Mouse (Mus musculus) heart, postnatal 25 days (tissue): ENCODE data around the gene Grik4. TPM values are rescaled to one million over a fixed set of nuclear protein-coding genes. Genes with fewer than 3 reads are reported as not detected.

Experiments used
- DNase-seq: peaks from one replicate; pipeline ENCODE4 v3.0.0; 2022; ENCODE audit warnings: low spot score
- intact Hi-C: fragments of 180-260 bp; cut with DNase I; formaldehyde crosslinking; loops from one replicate; pipeline ENCODE4 v1.15.1; 2025
- total RNA-seq, 2 experiments: library from RNA; stranded (reverse); gene quantifications; 2 replicates each; pipeline ENCODE4 v1.2.3; 2021

The Grik4 gene
- total RNA-seq, 2 experiments from 2014 or later, result 0.03 to 0.08 TPM

- intact Hi-C loops, result no loop called here
- DNase-seq, result no peak
These were observed 413.8 kb downstream of the Grik4 start for GRCm38 (mm10) chr9:42530221-42531152.

GRCm38 (mm10) chr9:42520587-42521084 lies 423.7 kb downstream of the Grik4 start:
- peak; percentile 1 for DNase-seq
- intact Hi-C loops, result no loop called here

DNA sequence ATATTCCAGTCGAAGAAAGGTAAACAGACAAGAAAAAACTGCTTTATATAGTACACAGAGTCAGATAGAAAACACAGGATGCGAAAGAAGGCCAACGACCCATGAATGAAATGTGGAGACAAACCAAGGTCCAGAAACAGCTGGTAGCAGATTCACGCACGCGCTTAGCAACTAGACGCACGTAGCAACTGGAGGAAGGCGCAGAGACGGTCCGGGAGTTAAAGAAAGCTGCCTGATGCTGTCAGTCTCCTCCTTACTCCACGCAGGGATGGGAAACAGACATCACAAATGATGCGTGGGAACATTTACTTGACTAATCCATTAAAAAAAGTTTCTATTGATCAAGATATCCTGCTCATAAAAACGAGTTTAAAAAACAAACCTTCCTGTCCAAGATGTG lies 426.1 kb downstream of the Grik4 start:
- DNase-seq, result no peak
- intact Hi-C loops, result no loop called here

GRCm38 (mm10) chr9:42513159-42513558 lies 431.1 kb downstream of the Grik4 start:
- intact Hi-C loops, result no loop called here
- no peak for DNase-seq

GRCm38 (mm10) chr9:42512312-42512711 lies 432.0 kb downstream of the Grik4 start:
- intact Hi-C loops, result no loop called here
- DNase-seq, result no peak

DNA sequence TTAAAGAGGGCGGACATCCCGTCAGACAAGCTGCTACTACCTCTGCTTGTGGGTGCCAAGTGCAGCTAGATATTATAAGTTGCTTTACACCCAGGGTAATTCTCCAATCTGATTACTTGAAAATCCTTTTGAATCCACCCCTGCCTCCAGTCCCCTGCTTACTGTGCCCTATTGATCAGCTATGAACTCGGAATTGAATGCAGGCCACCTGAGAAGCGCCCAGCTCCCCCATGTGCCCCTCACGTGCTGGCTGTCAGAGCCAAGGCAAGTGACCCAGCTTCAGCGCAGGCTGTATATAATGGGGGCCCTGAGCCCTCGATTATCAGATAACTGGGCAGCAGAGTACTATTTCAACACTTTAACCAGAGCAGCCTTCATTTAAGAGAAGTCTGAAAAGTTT lies 436.1 kb downstream of the Grik4 start:
- intact Hi-C loops, result no loop called here
- no peak for DNase-seq

DNA sequence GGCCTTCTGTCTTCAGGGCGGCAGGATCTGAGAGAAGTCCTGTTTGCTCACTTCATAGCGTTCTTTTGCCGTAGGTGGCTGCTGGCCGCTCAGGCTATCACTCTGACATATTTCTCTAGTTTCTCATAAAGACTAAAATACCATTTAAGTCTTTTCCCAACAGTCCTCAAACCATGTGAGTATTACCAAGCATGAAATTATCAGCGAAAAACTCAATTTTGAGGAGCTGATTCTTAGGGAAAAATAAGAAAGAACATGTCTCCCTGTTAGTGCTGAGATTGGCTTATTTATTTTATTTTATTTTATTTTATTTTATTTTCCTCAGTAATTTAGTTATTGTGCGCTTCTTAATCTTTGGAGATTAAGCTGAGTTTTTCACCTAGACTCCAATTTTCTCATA lies 436.6 kb downstream of the Grik4 start, which contains the start of gene Tbcel:
Tbcel (minus strand) TSS at position 101 of the 400 bp plus-strand sequence.
- intact Hi-C loops, result no loop called here
- no peak for DNase-seq

DNA sequence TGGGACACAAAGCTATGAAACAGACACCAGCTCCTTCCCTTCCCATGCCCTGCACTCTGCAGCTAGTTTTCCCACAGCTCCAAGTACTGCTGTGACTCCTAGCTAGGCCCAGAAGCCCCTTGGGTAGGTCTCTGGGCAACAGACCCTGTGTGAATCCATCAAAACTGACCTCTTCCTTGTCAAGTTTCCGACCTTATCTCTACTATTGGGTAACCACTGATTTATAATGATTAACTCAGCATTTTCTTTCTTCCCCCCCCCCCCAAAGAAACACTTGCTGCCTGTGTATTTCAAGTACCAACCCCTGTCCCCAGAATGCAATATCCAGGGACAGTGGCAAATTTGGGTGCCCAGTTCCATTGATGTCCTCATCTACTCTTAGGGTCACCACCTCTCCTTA lies 437.3 kb downstream of the Grik4 start:
- DNase-seq, result no peak
- intact Hi-C loops, result no loop called here

DNA sequence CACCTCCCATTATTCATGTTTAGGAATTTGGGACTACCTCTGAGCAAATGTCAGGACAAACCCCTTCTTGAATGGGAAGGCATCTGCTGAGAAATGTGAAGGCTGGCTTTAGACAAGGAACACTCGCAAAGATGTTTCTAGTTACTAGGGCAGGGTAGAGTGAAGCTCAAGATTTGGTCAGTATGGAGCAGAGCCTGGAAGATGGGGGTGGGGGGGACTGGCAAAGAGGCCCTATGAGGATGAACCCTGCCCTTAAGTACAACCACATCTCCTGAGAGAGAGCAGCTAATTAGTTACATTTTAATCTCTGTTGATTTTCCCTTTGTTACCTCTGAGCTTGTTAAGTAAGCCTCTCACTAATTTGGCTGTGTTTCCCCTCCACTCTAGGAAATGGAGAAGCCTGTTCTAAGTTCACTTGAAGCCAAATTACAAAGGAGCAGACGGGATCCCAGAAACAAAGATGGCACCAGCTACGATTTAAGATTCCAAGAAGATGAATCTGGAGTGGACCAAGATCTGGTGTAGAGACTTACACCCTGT lies 439.3 kb downstream of the Grik4 start:
- no peak for DNase-seq
- intact Hi-C loops, result no loop called here

DNA sequence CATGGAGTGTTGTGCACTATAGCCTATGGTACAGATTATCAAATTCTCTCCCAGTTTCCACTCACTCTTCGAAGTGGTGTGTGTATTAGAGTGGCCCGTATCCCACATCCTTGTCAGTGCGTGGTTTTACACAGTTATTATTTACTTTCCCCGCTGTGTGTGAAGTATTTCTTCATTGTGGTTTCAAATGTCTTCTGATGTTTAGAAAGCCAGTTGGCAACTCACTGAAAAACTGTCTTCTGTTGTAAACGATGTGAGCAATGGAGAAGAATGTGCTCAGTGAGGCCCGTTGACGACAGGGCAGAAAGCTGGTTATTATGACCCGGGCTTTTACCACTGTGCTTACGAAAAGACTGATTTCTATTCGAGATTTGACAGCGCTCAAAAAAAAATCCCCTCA lies 439.7 kb downstream of the Grik4 start:
- intact Hi-C loops, result no loop called here

DNA sequence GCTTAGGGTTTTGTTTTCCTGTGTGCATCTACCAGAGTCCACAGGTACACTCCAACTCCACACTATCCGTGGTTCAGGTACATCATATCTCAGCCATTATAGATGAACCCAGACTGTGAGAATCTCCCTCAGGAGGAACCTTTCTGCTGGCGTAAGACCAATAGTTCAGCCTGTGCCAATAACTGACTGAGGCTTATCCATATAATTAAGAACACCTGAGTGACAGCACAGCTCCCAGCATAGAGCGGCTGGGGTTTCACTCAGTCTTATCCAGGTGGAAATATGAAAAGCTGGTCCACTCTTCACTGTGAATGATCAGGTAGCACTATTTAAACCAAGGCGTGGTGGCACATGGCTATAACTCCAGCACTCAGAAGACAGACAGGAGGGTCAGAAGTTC lies 440.6 kb downstream of the Grik4 start:
- DNase-seq, result no peak
- intact Hi-C loops, result no loop called here

More for the DNA sequence above, 439.7 kb downstream of the Grik4 start:
- DNase-seq, result no peak

- no peak for DNase-seq
- intact Hi-C loops, result no loop called here
These were observed 448.0 kb downstream of the Grik4 start for GRCm38 (mm10) chr9:42496296-42496695.

DNA sequence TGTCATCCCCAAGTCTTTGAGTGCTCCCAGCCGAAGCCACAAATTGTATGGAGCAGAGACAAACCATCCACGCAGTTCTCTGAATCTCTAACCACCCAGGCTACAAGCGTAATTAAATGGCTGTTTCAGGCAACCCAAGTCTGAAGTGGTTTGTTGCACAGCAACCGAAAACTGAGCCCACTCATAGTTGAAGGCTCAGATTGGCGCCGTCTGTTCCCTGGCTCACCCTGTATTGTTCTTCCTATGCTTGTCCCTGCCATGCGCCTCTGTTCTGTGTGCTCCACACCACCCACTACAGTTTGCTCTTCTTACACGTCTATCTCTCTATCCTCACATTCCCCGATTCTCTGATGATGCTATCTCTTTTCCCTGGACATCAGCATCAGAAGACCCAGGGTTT lies 452.5 kb downstream of the Grik4 start:
- DNase-seq, result no peak
- intact Hi-C loops, result no loop called here

DNA sequence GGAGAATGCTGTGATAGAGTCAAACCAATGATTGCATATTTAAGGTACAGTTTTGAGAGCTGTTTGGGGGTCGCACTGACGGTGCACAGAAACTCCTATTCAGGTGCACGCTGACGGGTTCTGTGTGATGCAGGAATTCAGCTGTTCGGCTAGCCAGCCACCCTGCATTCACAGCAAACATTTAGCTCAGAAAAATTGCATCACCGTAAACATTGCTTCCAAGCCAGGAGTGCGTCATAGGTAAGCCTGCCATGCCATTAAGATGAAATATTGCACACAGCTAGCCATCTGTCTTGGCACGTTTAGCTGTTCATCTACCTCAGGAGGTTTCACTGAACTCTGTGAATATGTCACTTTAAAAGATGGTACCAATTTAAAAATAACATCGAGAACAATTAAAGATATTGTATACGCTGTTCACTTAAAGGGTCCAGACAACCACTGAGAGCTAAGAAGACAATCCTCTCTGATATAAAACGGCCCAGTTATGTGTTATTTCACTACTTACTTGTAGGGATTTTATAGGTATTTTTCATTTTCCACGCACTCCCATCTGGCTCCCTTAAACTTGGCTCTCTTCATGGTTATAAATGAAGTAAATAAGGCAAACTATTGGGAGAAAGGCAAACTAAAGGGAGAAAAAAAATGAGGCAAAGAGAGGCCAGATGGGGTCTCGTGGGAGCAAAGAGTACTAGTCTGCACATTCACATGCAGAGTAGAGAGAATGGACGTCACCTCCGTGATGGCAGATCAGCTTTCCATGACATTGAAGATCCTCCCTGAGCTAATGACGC lies 453.5 kb downstream of the Grik4 start:
- intact Hi-C loops, result no loop called here

GRCm38 (mm10) chr9:42488071-42488470 lies 456.2 kb downstream of the Grik4 start:
- DNase-seq, result no peak
- intact Hi-C loops, result no loop called here

More for the DNA sequence above, 453.5 kb downstream of the Grik4 start:
- DNase-seq, result no peak

- intact Hi-C loops, result no loop called here
- DNase-seq, result no peak
These were observed 457.4 kb downstream of the Grik4 start for GRCm38 (mm10) chr9:42486913-42487312.

DNA sequence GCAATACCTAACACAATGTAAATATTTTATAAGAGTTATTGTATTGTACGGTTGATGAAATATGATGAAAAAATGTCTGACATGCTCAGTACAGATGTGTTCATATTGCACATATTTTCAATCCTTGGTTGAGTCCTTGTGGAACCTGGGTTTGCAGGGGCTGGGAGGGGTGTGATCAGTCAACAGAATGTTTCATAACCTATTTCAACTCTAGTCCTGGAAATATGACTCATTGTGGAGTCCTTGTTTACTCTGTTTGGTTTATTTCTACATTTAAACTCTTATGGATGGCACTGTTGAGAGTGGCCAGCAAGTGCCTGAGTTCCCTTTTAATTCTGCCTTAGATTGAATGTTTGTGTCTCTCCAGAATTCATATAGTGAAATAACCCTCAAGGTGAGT lies 459.6 kb downstream of the Grik4 start:
- intact Hi-C loops, result no loop called here
- DNase-seq, result no peak

- no peak for DNase-seq
- intact Hi-C loops, result no loop called here
These were observed 461.3 kb downstream of the Grik4 start for GRCm38 (mm10) chr9:42482944-42483343.

- no peak for DNase-seq
- intact Hi-C loops, result no loop called here
These were observed 468.1 kb downstream of the Grik4 start for GRCm38 (mm10) chr9:42476166-42476565.

GRCm38 (mm10) chr9:42474244-42474643 lies 470.0 kb downstream of the Grik4 start:
- no peak for DNase-seq
- intact Hi-C loops, result no loop called here
